Mouse (Mus musculus): ENCODE data around the gene Cep131.

GRCm38 (mm10) chr11:120126845-120127244 lies 40.2 kb upstream of the Cep131 start:
- TF ChIP-seq CTCF (IDR thresholded peaks at IDR 0.05; ENCODE audit: borderline replicate concordance, control insufficient read depth, extremely low read depth, insufficient read depth, low read length, poor library complexity) = no peak
- no peak for TF ChIP-seq POLR2A (IDR thresholded peaks at IDR 0.05; ENCODE audit: control insufficient read depth, extremely low read depth, insufficient read depth, low read length, poor library complexity)
